Mouse (Mus musculus) ES-Bruce4 (cell line): ENCODE measurements around the gene H2-D1. TPM values are rescaled to one million over a fixed set of nuclear protein-coding genes. Genes with fewer than 3 reads are reported as not detected.

ENCODE experiments used
- H3K27ac ChIP-seq: 2 replicates; pipeline ENCODE4 v1.5.1; 2012; ENCODE audit warnings: low read length, inconsistent platforms; ENCODE audit not compliant: insufficient read depth
- H3K27me3 ChIP-seq: 2 replicates; pipeline ENCODE4 v1.6.1; 2012; ENCODE audit warnings: mild to moderate bottlenecking, low read length, inconsistent platforms; ENCODE audit not compliant: control insufficient read depth, poor library complexity, insufficient read depth, severe bottlenecking
- H3K36me3 ChIP-seq: 2 replicates; pipeline ENCODE4 v1.6.1; 2012; ENCODE audit warnings: inconsistent platforms, mild to moderate bottlenecking, low read length, moderate library complexity; ENCODE audit not compliant: control insufficient read depth, poor library complexity, insufficient read depth, severe bottlenecking
- H3K4me1 ChIP-seq: one replicate; pipeline ENCODE4 v1.8.1; 2011; ENCODE audit warnings: low read length; ENCODE audit not compliant: control insufficient read depth, insufficient read depth
- H3K4me3 ChIP-seq: 2 replicates; pipeline ENCODE4 v1.5.1; 2011; ENCODE audit warnings: low read depth, mild to moderate bottlenecking, low read length
- H3K9ac ChIP-seq: 2 replicates; pipeline ENCODE4 v1.6.1; 2012; ENCODE audit warnings: low read depth, mild to moderate bottlenecking, inconsistent platforms; ENCODE audit not compliant: poor library complexity, severe bottlenecking
- H3K9me3 ChIP-seq: replicated peaks from 2 replicates; pipeline ENCODE4 v1.6.1; 2012; ENCODE audit warnings: mild to moderate bottlenecking, low read length, inconsistent platforms; ENCODE audit not compliant: control insufficient read depth, poor library complexity, insufficient read depth, severe bottlenecking
- CTCF ChIP-seq: IDR thresholded peaks from one replicate; pipeline ENCODE4 v1.8.1; 2011; ENCODE audit warnings: low read depth, low read length
- EP300 ChIP-seq: IDR thresholded peaks from 2 replicates; pipeline ENCODE4 v1.6.1; 2011; ENCODE audit warnings: low read depth, low read length; ENCODE audit not compliant: insufficient read depth
- POLR2A ChIP-seq: IDR thresholded peaks from one replicate; pipeline ENCODE4 v1.8.1; 2011; ENCODE audit warnings: low read length; ENCODE audit not compliant: insufficient read depth
- polyA plus RNA-seq: library from polyadenylated mRNA; stranded (reverse); fragments of >200 nt; gene quantifications from 2 replicates; pipeline ENCODE4 v1.2.4, GENCODE M21; 2011; ENCODE audit warnings: low read depth; ENCODE audit not compliant: missing spikeins, insufficient read depth, insufficient read length

The H2-D1 gene
- polyA plus RNA-seq, 1 experiment, result 23.1 TPM

DNA sequence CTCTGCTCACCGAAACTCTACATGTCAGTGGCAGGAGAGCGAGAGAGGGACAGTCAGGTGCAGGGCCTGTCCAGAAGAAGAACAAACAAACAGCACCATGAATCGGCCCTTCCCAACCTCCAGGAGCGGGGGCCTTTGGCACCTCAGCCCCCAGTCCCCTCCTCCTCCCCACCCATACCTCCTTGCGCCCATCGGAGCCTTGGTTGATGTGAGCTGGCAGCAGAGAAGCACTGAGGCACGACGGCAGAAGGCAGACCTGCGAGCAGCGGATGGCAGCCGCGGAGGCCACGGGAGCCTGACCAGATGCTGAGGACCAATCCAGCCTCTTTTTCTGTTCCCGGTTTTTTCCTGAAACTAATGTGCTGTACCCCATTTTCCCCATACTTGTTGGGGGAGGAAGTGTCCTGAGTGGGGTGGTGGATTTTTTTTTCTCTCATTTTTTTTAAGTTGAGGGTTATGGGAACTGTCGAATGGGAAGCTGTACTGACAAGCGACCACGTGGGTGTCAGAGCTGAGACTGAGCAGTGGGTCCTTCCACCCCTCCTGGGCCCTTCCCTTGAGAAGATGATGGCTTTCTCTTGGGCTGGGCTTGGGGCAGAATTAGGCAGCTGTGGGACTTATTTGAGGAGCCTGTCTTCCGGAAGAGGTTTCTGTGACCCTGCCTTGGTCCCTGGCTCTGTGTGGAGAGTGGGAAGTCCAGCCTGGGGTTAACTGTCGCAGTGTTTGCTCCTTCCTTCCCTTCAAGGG is 12.9 kb upstream of the H2-D1 start:
- TF ChIP-seq CTCF, result no peak
- no peak for TF ChIP-seq EP300
- no peak for TF ChIP-seq POLR2A
- Histone ChIP-seq H3K27me3 (no peaks in the 10 kb centered on the region), H3K4me3 (no peak overlapping the region), H3K9ac (no peak overlapping the region), H3K9me3 (no peaks in the 10 kb centered on the region), H3K27ac (no peak overlapping the region), H3K4me1 (peaks cover 2% of the 10 kb centered on the region), H3K36me3 (peaks cover 82% of the 10 kb centered on the region)

DNA sequence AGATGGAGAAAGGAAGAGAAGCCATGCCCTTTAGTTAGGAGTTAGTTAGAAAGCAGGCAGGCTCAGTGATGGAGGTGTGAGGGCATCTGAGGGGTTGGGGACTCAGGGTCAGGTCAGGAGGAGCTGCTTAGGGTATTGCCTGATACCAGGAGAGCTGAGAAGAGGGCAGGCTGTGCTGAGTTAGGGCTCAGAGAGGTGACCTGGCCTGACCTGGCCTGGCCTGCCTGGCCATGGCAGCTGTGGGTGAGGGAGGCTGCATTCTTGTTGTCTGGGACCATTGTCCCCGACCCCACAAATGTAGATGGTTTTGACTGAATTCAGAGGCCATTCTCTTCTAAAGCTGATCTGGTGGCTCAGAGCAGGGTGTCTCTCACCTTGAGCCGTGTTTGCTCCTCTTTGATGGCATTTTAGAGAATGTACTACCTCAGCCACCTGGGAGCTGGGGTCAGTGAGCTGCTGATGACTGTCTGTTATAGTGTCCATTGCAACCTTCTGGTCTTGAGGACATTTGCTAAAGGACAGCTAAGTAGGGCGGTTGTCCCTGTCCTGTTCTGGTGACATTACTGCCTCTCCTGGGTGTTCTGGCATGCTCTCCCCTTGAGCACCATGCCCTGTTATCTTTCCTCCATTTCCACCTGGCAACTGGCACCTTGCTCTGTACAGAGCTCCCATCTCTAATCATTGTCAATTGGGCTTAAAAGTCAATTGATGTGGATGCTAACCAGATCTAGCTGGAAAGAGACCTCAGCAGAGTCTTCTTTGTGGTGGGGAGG is 12.0 kb upstream of the H2-D1 start:
- no peak for TF ChIP-seq POLR2A
- TF ChIP-seq CTCF, result no peak
- no peak for TF ChIP-seq EP300
- H3K36me3 ChIP-seq, result peaks cover 73% of the 10 kb centered on the region
- H3K9ac ChIP-seq, result no peak overlapping the region
- no peaks in the 10 kb centered on the region for H3K27me3 ChIP-seq
- H3K27ac ChIP-seq, result no peak overlapping the region
- H3K4me3 ChIP-seq, result no peak overlapping the region
- H3K4me1 ChIP-seq, result peaks cover 2% of the 10 kb centered on the region
- H3K9me3 ChIP-seq, result no peaks in the 10 kb centered on the region

DNA sequence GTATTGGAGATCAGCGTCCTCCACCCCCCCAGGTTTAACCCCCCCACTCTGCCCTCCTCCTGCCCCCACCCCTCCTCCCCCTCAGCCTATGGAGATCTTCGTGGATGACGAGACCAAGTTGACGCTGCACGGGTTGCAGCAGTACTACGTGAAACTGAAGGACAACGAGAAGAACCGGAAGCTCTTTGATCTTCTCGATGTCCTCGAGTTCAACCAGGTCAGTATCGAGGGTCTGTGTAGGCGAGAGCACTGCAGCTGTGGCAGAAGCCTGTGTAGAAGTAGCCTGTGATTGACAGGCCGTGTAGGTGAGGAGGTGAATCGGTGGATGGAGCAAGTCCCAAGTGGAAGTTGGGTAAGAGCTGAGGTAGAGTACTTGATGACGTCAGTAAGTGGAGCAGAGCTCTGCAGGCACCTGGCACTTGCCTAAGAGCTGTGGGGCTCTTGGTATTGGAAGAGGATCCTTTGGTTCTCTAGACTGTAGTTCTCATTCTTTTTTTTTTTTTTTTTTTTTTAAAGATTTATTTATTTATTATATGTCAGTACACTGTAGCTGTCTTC is 11.3 kb upstream of the H2-D1 start:
- no peak overlapping the region for H3K9ac ChIP-seq
- no peaks in the 10 kb centered on the region for H3K9me3 ChIP-seq

DNA sequence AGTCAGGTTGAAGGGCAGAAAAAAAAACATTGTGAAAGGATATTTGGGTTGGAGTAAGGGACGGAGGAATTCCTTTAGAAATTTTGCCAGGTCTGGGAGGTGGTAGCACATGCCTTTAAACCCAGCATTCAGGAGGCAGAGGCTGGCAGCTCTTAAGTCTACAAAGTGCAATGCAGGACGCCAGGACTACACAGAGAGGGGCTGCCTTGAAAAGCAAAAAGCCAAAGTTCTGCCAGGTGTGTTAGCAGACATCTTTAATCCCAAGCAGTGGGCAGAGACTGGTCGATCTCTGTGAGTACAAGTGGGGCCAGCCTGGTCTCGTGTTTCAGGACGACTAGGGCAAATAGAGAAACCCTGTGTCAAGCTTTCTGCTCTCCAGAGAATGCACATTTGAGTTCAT is 10.5 kb upstream of the H2-D1 start:
- Histone ChIP-seq H3K36me3 (peaks cover 59% of the 10 kb centered on the region), H3K9me3 (no peaks in the 10 kb centered on the region), H3K27ac (no peak overlapping the region), H3K4me1 (peaks cover 2% of the 10 kb centered on the region), H3K27me3 (no peaks in the 10 kb centered on the region), H3K9ac (no peak overlapping the region), H3K4me3 (no peak overlapping the region)
- no peak for TF ChIP-seq CTCF
- TF ChIP-seq POLR2A, result no peak
- no peak for TF ChIP-seq EP300

More for the DNA sequence above, 11.3 kb upstream of the H2-D1 start:
- Histone ChIP-seq H3K36me3 (peaks cover 66% of the 10 kb centered on the region), H3K4me3 (no peak overlapping the region), H3K4me1 (peaks cover 2% of the 10 kb centered on the region), H3K27ac (no peak overlapping the region), H3K27me3 (no peaks in the 10 kb centered on the region)
- TF ChIP-seq CTCF (no peak), POLR2A (no peak), EP300 (no peak)

DNA sequence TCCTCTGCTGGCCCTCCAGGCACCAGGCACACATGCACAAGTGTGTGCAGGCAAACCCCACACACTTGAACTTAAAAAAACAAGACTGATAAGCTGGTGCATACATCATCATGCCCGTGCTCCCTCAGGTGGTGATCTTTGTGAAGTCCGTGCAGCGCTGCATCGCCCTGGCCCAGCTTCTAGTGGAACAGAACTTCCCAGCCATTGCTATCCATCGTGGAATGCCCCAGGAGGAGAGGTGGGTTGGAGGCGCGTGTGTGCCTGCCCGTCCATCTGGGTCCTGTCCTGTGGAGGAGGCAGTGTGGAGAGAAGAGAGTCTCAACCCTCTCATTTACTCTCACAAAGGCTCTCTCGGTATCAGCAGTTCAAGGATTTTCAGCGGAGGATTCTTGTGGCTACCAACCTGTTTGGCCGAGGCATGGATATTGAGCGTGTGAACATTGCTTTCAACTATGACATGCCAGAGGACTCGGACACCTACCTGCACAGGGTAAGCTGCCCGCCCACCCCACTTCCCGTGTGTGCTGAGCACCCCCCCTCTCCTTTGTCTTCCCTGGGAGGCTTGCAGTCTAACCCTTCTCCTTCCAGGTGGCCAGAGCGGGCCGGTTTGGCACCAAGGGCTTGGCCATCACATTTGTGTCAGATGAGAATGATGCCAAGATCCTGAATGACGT is 9.8 kb upstream of the H2-D1 start:
- no peak overlapping the region for H3K9ac ChIP-seq
- H3K4me1 ChIP-seq, result no peaks in the 10 kb centered on the region

More for the DNA sequence above, 9.8 kb upstream of the H2-D1 start:
- no peak overlapping the region for H3K27ac ChIP-seq
- no peaks in the 10 kb centered on the region for H3K27me3 ChIP-seq
- no peaks in the 10 kb centered on the region for H3K9me3 ChIP-seq
- TF ChIP-seq CTCF (no peak), EP300 (no peak), POLR2A (no peak)
- H3K36me3 ChIP-seq, result peaks cover 51% of the 10 kb centered on the region
- H3K4me3 ChIP-seq, result no peak overlapping the region
